Mouse (Mus musculus) embryonic fibroblast, embryonic 13.5 days (primary cell): ENCODE results near the gene Cdk19.

Experiments used
- CTCF ChIP-seq: IDR thresholded peaks from 2 replicates; pipeline ENCODE4 v1.5.1; 2011; ENCODE audit warnings: mild to moderate bottlenecking, control low read depth, low read length, moderate library complexity, borderline replicate concordance; ENCODE audit not compliant: insufficient read depth
- POLR2A ChIP-seq: IDR thresholded peaks from 2 replicates; pipeline ENCODE4 v1.6.1; 2011; ENCODE audit warnings: low read depth, mild to moderate bottlenecking, control low read depth, low read length, moderate library complexity

- TF ChIP-seq POLR2A (no peak), CTCF (no peak)
Observed at GRCm38 (mm10) chr10:40428633-40429032, 89.3 kb downstream of the Cdk19 start.
